Mouse (Mus musculus) MN1 (cell line): ENCODE measurements at regions not wholly inside any gene's neighbourhood (a gene's known extent, or its start where the extent isn't known, plus 50 kb on each side); places are given as distances from the start of the nearest gene placed in this dataset.
A peak's percentile ranks its signal among the peaks of the same experiment; 100 is the strongest.

ENCODE experiments used
- DNase-seq: peaks from one replicate; pipeline ENCODE4 v3.0.0-alpha.2; 2016; ENCODE audit warnings: low spot score

DNA sequence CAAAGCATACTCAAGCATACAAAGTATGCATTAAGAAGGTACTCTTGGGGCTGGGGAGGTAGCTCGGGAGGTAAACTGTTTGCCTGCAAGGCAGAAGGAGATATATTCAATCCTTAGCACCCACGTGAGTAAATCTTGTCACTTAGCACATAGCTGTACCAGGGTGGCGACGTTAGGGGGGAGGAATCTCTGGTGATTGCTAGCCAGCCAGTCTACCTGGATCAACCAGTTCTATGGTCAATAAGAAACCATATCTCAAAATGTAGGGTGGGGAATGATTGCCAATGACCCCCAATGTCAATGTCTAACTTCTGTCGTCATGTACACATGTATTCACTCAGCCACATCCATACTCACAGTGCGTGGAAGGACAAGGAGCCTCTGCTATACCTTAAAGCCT lies 214.5 kb downstream of the CK137956 start:
- DNase-seq: no peak

DNA sequence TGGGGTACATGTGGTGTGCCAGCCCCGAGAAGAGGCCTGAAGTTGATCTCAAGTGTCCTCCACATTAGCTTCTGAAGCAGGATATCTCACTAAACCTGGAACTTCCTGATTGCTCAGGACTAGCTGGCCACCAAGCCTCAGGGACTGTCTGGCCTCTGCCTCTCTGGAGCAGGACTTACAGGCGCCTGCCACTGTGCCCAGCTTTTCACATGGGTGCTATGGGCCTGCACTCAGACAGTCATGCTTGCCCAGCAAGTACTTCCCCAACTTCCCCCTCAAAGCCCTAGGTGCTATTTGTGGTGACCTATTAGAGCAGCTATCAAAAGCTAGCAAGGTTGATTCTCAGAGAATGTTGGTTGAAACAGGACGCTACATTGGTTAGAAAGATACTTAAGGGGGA lies 220.0 kb downstream of the CK137956 start:
- no peak for DNase-seq

DNA sequence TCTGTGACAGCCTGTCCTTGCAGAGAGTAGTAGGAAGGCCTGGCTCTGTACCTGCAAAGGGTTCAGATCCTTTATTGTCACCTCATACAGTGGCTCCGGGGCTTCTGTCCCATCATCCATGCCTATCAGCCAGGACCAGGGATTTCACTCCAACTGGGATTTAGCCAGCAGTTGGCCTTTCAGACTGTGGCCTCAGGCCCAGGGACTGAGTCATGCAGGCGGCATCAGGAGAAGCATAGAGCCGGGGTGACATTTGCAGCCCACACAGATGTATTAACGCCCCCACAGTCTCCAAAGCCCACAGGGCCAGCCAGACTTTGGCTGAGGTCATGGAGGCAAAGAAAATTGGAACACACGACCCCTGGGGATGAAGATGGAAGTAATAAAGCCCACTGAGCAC lies 222.9 kb downstream of the CK137956 start:
- DNase-seq: no peak

DNA sequence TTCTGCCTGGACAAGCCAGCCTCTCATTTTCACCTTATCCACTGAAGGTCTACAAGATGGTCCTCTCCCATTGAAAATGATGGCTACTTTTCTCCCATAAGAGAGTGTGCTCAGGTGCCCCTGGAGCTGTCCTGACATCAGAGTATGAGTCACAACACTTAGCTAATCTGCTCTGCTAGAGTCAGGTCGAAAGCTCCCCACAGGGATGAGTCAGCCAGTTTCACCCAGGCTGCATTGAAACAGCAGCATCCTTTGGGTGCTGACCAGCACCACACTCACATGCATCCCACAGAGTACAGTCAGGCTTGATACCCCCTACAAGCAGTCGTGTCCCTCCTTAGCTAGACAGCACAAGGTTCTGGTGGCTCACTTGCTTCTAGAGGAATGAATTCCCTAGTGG lies 234.0 kb downstream of the CK137956 start:
- DNase-seq: no peak

DNA sequence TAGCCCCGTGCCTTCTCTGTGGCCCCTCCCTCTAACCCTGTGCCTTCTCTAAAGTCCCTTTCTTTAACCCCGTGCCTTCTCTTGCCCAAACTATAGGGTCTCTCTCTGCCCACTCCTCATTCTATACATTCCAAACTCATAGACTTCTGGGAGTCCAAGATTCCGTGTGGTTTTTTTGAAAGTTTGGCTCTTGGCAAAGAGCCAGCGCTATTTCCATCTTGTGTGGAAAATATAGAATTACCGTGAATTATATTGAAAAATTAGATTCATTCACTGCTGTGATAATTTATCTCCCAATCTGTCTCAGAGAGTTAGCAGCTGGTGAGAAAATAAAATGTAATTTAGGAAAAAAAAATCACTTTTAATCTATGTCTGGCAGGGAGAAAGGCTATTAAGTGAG lies 234.6 kb downstream of the CK137956 start:
- no peak for DNase-seq

DNA sequence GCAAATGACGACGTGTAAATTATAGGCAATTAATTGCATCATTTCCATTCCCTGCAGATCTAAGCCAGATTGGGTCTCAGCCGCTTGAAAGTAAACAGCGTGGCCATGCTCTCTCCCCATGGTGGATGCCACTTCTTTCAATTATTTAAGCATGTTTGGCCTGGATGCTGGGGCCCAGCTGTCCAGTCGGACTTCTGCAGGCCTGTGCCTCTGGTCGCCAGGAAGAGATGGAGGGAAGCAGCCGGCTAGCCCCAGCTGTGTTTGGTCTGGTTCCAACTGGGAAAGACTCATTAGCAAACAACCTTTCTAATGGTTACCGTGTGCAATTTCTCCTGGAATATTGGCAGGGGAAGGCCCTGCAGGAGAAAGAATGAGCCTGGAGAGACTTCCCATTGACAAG lies 236.1 kb downstream of the CK137956 start:
- no peak for DNase-seq

DNA sequence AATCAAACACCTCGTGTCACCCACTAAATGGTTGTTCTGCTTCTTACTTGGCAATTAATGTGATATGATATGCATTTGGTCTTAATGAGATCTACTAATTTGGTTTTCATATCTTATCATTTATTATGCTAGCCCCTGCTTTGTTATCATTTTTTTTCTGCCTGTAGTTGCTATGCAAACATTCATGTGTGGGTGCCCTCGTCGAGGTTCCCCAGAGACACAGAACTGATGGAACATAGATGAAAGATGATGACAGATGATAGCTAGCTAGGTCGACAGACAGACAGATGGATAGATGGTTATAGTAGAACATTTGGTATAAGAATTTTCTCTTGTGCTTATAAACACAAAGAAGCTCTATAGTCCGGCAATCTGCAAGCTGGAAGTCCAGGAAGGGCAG lies 252.1 kb downstream of the CK137956 start:
- DNase-seq: no peak

DNA sequence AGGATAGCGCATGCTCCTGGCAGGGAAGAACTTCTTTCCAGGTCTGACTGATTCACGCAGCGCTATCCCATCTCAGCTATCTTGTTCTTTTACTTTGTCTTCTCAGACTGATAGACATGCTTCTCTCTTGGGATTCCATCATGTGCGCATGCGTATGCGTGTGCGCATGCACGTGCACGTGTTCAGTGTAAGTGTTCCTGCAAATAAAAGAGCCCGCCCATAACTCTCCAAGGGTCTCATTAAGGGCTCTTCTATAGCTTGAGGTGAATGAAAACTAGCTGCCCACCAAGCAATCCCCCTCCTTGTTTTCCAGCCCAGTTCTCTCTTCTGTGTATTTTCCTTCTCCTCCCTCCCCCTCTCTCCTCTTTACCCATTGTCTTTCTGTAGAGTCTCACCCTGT lies 258.5 kb downstream of the CK137956 start:
- DNase-seq: no peak

DNA sequence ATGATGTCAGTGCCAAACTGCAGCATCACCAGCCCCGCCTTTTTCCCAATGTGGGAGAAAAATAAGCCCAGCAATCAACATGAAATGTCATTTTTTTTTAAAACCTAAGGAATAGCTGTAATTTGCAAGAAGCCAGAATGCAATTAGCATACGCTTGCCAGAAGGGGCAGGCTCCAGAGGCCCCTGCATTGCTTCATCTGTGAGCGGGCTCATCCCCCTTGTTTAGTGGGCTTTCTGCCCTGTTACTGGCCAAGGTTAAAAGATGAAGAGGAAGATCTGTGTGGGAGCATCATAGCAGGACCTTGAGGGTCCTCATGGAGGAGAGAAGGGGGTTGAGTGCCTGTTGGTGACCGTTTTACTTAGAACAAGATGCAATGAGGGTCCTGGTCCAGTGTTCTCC lies 259.9 kb downstream of the CK137956 start:
- no peak for DNase-seq

DNA sequence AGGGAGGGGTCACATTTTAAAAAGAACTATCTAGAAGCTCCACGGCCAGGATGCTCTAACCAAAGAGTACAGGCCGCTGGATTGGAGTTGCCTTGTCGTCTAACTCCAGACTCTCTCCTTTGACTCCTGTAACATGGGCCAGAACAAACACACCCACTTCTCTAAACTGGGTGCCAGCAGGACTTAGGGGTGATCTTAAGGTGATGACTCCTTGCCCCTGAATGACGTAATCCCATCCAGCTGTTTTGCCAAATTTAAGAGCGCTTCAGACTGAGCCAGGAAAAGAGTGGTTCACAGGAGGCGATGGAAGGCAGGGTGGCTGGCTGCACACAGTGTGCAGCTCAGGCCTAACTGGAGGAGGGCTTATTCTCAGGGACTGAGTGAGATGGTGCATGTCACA lies 261.0 kb downstream of the CK137956 start:
- no peak for DNase-seq

DNA sequence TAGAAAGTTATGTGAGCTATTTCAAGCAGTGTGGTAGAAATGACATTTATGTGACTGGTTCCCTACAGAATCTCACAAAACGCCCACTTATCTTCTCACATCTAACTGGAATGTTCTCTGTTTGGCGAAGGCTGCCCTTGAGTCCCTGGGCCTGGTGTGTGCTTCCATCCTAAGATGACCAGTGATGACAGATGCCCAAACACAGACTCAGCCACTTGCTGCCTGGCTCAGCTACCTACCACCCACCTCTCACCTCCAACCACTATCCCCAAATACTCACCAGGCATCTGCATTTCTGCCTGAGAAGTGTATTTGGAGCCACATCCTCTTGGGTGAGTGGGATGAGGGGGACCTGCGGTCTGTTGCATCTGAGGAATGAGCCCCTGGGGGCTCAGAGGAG lies 262.6 kb downstream of the CK137956 start:
- DNase-seq: no peak

DNA sequence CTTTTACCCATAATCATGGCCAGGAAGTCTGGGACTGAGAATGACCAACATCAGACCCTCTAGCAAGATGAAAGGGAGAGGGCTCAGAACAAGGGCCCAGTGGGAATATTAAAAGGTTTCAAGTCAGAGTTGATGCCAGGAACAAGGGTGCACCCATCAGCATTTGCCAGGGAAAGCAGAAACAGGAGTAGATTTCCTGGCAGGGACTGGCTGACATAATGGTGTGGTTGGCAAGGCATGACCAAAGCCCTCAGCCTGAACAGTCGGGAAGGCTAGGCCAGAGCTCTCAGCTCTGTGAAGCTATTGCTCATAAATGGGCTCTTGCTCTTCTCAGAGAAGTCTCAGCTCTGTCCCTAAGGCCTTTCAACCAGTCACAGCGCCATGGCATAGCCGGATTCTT lies 263.6 kb downstream of the CK137956 start:
- no peak for DNase-seq

DNA sequence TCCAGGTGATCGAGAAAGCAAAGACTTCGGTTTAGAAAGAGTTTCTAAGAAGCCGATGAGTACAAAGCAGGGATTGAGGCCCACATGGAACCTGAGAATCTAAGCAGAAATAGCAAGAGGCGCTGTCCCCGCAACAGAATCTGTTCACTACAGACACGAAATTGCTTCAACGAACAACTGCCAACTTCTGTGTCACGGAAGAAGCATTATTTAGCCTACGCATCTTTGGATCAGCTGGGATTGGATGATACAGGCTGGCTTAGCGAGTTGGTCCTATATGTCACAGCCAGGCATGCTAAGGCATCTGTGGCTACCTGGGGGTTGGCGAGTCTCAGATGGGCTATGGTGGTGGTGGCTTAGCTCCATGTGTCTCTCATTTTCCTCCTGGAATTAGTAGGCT lies 269.1 kb downstream of the CK137956 start:
- no peak for DNase-seq

DNA sequence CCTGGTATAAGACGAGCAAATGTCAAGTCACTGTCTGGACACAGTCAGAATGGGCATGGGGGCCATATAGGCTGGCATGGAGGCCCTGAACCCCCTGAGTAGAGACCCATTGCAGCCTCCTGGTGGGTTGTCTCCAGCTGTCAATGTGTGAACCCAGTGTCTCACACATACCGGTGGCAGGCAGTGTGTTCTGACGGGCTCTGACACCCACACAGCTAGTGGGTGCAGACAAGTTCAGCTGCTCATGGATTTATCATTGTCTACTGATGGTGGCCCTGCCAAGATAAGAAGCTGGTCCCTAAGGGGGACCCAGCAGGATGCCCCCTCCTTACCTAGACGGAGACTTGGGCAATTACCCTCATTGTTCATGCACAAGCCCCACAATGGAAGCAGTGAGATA lies 280.8 kb downstream of the CK137956 start:
- DNase-seq: no peak

DNA sequence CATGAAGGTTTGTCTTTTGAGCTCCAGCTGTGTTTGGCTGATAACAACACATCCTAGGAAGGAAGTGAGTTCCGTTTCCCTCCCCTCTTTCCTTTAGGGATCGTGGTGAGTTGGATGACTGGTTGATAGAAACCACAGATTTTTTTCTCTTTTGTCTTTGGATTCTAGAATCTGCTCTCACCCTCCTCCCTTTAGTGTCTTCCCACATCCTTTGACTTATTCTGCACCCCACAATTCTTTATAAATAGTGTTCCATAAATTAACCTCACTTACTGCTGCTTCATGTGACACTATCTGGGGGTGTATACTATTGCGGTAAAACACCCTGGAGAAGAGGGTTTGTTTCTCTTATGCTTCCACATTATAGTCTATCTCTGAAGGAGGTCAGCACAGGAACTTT lies 285.7 kb downstream of the CK137956 start:
- DNase-seq: no peak

DNA sequence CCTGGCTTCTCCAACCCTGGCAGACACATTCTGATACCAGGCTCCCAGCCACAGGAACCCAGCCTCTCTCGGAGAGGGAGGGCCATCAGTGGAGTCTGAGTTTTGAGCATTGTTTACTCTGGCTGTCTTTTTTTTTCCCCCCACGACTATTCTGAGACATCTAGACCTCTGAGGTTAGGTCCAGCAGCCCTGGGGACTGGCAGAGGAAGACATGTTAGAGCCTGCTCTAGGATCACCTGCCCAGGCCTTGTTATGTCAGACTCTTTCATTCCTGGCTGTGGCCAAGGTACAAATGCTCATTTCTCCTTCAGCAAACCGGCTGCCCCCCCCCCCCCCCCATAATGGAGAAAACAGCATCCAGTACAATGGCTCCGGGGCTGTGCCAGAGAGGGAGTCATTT lies 291.4 kb downstream of the CK137956 start:
- no peak for DNase-seq

DNA sequence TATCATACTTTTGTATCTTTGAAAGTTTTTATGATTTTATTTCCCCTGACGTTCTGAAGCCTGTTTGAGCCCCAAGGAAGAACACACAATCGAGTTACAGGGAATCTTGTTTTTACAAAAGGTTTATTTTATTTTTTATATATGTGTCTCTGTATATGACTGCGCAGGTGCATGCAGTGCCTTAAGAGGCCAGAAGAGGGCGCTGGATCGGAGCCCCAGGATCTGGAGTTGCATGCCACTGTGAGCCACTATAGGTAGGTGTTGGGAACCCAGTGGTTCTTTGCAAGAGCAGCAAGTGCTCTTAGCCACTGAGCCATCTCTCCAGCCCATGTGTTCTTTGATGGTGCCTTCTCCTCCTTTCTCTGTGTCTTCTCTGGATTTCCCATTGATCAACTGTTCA lies 292.3 kb downstream of the CK137956 start:
- no peak for DNase-seq

DNA sequence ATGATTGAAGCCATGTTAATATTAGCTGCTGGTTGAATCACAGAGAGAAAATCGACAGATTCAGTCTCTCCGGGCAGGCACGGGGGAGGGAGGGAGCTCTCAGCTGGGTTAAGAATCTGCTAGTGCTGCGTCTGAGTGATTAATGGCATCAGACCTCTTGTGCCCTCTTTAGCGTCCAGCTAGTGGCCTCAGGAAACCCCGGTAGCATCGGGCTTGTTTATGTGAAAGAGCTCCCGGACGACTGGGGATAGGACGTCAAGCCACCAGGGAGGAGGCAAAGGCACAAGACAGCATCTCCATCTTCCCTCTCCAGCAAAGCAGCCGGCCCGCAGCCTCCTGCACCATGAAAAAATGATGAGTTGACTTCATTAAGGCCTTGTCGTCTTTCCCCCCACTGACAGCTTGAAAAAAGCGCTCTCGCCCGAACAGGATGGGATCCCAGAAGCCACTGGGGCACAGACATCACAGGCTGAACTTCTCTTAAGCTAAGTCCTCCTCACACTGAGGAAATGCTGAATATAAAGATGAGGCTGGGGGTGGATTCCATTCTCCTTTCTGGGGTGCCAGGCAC lies 294.9 kb downstream of the CK137956 start:
- no peak for DNase-seq

DNA sequence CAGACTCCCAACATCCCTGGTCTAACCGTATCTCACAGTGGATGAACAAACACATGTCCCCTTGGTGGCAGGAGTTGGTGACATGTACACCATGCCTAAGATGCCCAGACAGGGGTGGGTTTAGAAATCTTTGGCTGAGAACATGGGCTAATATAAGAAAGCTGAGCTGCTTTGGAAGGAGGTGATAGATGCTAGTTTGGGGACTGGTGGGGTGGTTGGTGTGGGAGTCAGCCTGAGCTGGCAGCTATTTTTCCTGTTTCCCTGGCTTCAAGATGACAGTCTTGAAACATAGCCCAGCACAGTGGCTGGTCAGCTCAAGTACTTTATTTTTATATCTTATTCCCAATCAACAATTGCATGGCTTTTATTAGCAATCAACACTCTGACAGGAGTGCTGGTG lies 302.0 kb upstream of the Gjb5 start:
- DNase-seq: no peak

DNA sequence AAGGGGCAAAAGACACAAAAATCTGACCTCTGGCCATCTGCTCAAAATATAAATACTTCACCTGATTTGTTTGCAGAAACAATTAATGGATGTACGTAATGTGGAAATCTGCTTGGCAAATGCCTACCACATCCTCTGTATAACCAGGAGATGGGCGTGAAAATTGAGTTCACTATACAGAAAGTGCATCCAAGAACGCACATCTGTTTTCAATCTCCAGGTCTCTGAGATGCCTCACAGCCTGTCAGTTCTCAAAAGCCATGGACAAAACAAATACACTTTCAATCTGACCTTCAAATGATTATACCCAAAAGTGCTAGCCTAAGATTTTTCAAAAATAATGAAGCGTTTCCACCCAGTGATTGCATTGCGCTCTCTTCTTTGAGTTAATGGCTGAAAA lies 293.6 kb upstream of the Gjb5 start:
- DNase-seq: no peak

DNA sequence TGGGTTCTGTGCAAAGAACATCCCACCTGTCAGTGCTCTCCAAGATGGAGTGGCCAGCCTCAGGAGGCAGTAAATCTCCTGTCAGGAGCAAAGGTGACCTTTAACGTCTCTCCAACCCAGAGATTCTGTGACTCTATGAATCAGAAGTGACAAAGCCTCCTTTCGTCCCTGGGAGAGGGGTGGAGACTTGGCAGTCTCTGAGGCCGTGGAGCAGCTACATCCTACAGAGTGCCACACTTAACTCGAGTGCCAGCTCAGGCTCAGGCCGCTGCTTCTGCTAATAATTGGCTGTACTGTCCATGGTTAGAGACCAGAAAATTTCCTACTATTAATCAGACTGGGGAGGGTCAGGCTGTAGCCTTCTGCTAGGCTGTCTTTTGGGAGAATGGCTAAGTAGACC lies 290.0 kb upstream of the Gjb5 start:
- DNase-seq: no peak

DNA sequence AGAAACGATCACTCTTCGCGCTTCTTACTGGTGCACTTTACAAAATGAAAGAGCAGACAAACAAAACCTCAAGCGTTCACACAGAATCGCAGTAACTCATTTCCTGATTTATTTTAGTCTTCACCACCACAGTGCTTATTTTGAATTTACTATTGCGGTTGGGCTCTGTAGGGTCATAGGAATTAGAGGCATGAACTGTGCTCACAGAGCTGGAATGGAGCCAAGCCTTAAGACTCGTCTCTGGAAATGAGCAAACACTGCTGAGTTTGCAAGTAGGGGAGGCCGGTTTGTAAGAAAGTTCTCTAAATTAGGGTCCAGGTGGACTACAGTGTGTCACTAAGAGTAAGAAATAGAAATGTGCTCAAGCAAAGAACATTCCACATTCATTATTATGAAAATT lies 289.2 kb upstream of the Gjb5 start:
- no peak for DNase-seq

DNA sequence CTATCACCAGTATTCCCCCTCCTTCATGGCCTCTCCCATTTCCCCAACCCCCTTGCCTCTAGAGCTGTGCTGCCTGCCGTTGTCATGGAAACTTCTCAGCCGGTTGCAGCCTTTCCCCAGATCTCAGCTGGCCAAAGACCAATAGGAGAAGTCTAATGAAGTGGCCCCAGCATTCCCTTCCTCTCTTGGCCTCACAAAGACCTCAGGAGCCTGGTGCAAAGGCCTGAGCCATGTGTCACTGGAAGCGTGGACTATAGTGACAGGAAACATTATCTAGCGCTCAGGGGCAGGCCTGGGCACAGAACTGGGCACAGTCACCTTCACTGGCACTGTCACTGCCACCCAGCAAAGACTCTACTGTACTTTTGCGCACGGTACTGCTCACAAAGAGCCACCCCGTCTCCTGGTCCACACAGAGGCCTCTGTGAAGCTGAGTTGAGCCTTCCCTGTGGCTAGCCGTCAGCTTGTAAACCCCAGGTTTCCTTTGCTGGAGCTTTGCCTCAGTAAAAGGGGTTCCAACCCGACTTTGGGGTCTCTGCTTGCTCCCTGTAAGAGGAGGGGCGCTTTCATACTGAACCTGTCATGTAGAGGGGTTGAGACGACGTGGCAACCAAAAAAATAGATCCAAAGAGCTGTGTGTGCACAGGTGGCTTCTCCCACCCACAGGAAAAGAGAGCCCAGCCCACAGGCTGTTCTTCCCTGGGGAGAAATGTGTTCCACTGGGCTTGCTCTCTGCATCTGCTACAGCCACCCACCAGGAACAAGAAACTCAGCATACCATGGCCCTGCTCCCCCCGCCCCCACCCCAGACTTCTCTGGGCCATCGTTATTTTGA lies 282.5 kb upstream of the Gjb5 start:
- peak; percentile 9 for DNase-seq

DNA sequence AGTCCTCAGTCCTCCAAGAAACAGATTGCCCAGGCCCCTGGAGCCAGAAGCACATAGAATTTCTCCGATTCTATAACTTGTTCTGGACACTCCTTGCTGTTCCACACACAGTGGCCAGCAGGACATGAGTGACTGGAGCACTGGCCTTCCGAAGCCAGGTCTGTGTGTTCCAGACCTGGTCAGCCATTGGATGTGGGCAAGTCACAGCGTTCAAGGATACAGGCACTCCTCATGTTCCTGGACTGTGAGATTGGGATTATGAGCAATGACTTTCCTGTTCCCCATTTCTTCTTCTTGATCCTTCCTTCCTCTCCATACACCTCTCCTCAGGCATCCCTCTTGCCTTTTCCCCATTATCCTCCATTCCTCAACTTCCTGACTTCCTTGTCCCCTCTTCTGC lies 281.8 kb upstream of the Gjb5 start:
- DNase-seq: no peak
